Mouse (Mus musculus) CH12.LX (cell line): Measurements from ENCODE around the gene Med15.
A peak's percentile ranks its signal among the peaks of the same experiment; 100 is the strongest.

Experiments used
- CTCF ChIP-seq, 2 experiments: IDR thresholded peaks in 1 of 2; conservative IDR thresholded peaks in 1 of 2; 2 replicates each; pipeline ENCODE4 v1.5.1; 2011 to 2012; ENCODE audit warnings: low read depth in 2 of 2, low read length in 2 of 2, improper control_type of control experiment in 1 of 2, inconsistent platforms in 1 of 2, mild to moderate bottlenecking in 1 of 2, moderate library complexity in 1 of 2
- ELF1 ChIP-seq: IDR thresholded peaks from 2 replicates; pipeline ENCODE4 v1.6.1; 2014; ENCODE audit warnings: low read depth, mild to moderate bottlenecking, inconsistent platforms, low read length, improper control_type of control experiment
- EP300 ChIP-seq: IDR thresholded peaks from 2 replicates; pipeline ENCODE4 v1.6.1; 2011; ENCODE audit warnings: low read length, improper control_type of control experiment
- SMC3 ChIP-seq: IDR thresholded peaks from 2 replicates; pipeline ENCODE4 v1.6.1; 2011; ENCODE audit warnings: low read depth, low read length, improper control_type of control experiment
- USF1 ChIP-seq: IDR thresholded peaks from 2 replicates; pipeline ENCODE4 v1.6.1; 2014; ENCODE audit warnings: low read depth, mild to moderate bottlenecking, inconsistent platforms, low read length, improper control_type of control experiment

DNA sequence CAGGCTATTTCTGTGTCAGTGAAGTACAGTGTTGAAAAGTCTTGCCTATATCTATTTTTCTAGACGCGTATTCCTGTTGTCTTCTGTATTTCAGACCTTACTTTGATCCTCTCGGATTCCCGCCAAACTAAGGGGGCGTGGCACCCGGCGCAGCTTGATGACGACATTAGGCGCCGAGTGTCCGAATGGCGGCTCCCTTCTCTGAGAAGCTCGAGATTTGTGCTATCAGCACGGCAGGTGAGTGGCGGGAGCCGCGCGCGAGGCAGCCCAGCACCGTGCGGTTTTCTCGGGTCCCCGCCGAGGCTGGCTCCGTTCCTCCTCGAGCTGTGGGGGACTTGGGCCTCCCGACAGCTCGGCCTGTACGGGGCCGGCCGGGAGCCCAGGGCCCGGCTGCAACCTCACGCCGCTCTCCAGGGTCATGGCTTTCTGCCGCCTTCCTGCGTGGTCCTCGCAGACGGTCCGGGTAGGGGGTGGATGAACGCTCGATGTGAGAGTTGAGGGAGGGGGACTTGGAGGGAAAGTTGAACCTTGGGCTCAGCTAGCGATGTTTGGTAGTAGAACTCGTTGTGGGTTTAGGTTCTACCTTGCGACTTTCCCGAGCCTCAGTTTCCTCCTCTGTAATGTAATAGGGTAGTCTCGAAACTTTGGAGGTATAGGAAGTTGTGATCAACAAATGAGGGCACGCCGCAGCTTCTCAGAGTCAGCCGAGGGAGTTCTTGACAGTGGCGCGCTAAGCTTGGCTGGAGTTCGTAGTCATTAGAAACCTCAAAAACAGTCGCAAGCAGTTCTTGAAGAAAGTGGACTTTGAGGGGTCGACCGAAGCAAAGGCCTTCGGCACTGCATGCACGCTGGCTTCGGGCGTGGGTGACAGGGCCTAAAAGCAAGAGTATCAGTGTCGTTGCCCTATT is 113.2 kb downstream of the Med15 start, which contains the start of gene Smpd4:
- peak; percentile 63 for TF ChIP-seq ELF1
- no peak for TF ChIP-seq CTCF (conservative IDR thresholded peaks at IDR 0.05 in 1 of 2, IDR thresholded peaks at IDR 0.05 in 1 of 2; ENCODE audit: low read depth in 2 of 2, low read length in 2 of 2)
- TF ChIP-seq USF1 = no peak
- TF ChIP-seq EP300 = no peak
- TF ChIP-seq SMC3 = no peak
